Mouse (Mus musculus) heart, adult 11 months (tissue): ENCODE results near the gene Mrpl45.

ENCODE experiments used
- DNase-seq: peaks from one replicate; pipeline ENCODE4 v3.0.0; 2022

Mrpl45 gene

DNA sequence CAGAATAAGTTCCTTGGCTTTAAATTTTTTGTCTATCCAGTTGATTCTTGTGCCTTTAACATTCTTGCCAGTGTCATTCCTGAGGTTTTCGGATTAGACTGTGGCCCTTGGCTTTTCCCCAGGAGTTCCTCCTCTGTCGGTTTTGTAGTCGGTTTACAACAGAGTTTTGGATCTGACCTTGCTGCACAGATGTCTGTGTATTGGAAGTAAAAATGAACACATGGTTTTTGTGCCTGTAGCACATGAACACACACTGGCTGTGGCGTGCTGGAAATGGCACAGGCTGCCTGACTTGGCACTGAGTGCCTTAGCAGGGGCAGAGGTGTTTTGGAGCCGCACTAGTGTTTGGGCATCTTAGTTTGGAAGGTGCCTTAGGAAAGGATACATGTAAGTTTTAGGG, 53.0 kb downstream of the Mrpl45 start:
- no peak for DNase-seq

DNA sequence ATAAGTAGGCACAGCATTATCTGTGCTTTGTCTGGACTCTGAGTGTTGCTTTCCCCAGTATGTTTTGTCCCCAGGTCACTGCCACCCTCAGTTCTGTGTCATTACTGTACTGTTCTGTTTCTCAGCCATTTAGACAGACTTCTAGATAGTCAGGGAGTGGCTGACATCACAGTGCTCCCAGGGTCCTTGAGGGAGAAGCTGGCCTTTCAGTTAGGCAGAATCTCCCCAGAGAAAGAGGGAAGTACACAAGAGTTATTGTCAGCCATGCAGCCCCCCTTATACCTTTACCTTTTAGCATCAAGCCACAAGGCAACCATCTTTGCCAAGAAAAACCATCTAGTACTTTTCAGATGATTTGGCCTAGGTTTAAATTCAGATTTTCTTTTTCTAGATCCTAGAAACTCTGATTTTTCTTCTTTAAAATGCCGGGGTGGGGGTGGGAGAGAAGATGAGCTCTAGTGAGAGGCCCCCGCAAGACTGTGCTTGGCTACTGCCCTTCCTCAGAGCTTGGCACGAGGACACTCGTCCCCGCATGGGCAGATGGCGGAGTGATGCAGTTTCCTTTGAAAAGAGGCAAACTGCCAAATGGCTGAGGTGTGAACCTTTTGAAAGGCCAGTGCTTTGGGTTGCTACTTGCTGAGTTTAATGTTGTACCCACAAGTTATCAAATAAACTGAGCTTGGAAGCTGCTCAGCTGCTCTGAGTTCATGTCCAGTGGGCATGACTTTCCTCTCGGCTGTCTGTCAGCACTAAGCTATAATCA, 55.0 kb downstream of the Mrpl45 start:
- peak; percentile 89 for DNase-seq

DNA sequence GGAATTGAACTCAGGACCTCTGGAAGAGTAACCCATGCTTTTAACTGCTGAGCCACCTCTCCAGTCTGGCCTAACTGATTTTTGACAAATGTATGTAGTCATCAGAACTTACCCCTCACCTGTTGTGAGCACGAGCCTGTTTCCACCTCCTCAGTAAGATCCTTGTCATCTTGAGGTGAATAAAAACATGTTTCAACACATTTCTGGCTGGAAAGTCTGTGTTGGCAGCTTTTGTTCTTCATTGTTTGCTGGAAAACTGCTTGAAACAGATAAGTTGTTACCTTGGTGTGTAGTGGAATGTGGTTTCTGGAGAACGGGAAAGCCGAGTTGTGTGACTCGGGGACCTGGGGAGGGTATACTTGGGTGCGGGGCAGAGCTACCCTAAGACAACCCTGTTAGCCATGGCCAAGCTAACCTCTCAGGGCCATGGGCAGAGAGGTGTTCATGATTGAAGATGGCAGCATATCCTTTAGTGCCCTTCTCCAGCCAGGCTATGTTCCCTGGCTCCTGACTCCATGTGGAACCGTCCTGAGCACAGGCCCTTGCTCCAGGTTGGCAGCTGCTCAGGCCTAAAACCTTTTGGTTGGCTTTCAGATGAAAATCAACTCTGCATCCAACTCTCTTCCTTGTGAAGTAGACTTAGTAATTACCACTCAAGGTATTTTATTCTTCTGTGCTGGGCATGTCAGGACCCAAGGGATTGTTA, 56.8 kb downstream of the Mrpl45 start:
- DNase-seq, result no peak

DNA sequence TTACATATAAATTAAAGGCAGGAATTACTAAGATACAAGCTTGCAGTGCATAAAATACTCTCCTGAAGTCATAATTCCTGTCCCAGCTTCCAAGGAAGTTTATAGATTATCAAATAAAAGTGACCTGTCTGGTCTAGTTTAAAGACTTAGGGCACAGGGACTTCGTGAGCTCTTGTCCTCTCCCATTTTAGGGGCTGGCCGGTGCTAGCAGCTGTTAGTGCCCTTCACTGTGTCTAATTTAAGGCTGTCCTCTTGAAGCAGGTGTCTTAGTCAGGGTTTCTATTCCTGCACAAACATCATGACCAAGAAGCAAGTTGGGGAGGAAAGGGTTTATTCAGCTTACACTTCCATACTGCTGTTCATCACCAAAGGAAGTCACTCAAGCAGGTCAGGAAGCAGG, 57.9 kb downstream of the Mrpl45 start:
- DNase-seq, result no peak
